Mouse (Mus musculus) right cerebral cortex, adult 2 months (tissue): ENCODE measurements around the gene Acvr1.

Source experiments
- DNase-seq, 2 experiments: peaks; one replicate each; pipeline ENCODE4 v3.0.0; 2021 to 2022; ENCODE audit warnings: low spot score in 2 of 2

Acvr1 gene

DNA sequence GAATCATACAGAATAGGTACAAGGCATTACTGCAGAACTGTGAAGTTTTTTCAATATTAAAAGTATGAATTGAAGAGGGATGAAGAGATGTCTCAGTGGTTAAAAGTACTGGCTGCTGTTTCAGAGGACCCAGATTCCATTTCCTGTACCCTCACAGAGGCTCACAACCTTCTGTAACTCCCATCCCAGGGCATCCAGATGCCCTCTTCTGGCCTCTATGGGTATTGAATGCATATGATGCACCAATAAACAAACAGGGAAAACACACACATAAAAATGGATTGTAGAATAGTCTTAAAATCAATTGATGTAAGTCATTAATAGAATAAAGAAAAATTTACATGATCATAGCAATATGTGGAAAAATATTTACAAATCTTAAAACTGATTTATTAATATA lies 151.9 kb downstream of the Acvr1 start:
- no peak for DNase-seq

DNA sequence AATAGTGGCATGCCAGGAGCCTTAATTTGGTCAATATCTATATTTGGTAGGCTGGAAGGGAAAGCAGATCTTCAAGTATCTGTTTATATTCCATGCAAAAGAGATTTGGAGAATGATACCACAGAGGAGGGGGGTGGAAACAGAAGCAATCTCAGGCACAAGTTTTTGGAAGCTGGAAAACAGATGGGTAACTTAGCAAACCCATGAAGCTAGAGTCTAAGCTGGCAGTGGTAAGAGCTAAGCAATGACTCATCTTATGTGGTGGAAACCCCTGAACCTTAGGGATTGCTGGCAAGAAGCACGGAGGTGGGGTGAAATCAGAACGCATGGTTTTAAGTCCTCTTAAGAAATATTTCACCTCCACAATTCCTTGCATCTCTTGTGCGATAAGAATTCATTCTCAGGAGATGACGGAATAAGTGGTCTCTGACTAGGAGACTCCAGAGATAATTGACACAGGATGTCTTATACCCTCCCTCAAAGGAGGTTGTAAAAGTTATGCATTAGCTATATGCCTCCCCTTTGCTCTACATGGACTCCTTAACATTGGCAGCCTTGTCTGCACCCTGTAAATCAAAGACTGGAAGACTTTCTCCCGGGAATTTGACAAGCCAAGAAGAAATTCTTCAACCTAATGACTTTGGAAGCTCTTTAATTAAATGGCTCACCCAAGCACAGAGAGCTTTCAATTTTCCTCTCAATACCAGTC lies 157.9 kb downstream of the Acvr1 start:
- peak in 1 of 2 experiments; percentile 7 for DNase-seq

DNA sequence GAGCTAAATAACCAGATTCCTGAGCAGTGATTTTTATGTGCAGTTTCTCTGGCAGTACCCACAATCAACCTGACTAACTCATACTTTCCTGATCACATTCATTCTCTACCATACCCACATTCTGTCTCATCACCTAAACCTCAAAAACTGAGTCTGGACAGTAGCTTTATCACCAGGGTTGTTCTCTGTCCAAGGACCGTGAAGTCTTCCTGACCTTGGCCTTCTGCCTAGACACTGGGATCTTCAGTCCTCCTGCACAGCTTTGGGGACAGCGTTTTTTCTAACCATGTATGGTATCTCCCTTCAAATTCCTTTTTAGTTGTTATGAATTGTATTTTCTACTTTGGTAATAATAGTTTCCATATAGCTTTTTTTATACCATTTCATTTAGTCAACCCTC lies 163.5 kb downstream of the Acvr1 start:
- no peak for DNase-seq

DNA sequence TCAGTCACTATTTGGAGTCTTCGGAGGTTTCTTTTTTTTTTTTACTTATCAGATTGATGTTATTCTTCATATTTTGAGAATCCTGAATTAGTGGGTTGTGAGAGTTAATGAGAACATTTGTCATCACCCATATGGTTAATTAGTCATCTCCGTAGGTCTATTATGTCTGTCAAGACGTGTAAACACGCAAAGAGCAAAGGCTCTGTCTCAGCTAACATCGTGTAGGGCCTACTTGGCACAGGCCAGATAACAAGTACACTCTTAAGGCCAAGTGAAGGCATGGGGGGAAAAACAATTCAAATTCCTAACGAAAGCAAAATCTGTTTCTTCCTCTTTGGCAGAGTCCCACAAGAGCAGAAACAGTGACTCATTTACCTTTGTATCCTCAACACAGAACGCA lies 178.4 kb downstream of the Acvr1 start:
- DNase-seq: no peak

DNA sequence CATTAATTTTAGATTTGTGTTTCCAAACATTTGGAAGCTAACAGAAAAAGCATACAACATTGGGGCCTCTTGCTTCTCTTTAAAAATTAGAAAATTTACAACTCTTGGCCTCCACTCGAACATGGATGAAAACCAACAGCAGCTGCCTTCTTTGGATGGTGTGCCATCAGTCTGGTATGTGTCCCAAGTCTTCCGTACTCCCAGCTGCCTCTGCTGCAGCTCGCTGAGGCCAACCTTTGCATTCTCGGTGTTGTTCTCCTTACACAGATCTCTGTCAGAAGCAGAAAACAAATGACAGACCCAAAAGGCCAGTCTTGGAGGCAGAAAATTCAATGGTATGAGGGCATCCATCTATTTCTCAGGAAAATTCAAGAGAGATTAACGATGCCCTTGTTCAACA lies 186.9 kb downstream of the Acvr1 start:
- DNase-seq: no peak

DNA sequence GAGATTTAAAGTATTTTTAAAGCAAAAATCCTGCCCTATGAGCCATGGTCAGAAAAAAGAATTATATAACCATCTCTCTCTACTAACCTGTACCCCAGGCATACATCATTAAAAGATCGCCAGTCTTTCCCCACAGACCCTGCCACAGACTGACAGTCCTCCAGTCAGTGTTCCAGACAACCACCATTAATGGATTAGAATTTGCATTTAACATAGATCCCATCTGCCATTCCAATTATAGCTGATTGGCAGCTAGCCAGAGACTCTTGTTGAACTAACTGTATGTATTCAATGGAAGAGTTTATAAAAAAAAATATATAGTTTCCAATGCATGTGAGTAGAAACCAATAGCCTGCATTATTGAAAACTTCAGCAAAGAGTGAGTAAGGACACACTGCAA lies 187.5 kb downstream of the Acvr1 start:
- peak in 1 of 2 experiments; percentile 16 for DNase-seq

DNA sequence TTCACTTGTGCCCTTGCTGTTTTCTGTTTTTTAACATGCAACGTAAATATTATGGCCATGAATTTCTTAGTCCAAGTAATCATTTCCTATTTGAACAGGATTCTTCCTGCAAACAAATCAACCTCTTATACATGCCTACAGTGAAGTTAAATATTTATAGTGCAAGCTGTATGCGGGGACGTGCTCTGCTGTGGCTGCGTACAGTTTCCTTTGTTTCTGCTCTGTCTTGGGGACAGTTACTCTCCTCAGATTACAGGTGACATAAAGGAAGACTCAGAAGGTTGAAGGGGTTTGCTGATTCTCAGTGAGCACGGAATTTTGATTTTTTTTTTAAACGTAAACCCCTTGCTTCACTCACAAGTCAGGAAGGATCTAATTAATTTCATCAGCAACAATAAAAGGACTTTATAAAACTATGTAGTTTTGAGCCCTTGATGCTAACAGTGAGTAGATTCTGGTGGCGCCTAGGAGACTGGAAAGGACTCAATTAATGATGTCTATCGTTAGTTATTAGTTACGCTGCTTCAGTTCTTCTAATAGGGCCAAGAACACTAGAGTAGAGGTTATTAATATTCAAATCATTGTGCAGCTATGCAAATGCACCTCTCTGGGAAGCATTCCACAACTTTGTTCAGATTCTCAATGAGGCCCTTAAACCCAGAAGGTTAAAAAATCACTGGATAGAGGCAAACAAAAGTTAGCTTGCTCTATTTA lies 189.4 kb downstream of the Acvr1 start:
- DNase-seq: no peak

DNA sequence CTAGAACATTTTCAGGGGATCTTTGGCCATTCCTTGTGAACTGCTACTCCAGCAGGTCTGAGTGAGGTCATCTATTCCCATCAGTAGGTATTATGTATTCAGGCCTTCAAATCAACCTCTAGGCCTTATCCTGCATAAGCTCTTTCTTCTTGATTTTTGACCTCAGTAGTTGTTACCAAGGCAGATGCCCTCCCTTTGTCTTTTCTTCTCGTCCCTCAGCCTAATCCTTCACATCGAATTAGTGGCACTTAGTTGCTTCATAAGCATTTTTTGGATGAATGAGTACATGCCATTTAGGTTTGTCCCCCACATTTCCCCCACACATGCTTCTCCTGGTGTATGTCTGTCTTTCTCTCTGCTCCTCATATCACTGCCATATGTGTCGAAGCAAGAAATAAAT lies 200.8 kb downstream of the Acvr1 start:
- DNase-seq: no peak

DNA sequence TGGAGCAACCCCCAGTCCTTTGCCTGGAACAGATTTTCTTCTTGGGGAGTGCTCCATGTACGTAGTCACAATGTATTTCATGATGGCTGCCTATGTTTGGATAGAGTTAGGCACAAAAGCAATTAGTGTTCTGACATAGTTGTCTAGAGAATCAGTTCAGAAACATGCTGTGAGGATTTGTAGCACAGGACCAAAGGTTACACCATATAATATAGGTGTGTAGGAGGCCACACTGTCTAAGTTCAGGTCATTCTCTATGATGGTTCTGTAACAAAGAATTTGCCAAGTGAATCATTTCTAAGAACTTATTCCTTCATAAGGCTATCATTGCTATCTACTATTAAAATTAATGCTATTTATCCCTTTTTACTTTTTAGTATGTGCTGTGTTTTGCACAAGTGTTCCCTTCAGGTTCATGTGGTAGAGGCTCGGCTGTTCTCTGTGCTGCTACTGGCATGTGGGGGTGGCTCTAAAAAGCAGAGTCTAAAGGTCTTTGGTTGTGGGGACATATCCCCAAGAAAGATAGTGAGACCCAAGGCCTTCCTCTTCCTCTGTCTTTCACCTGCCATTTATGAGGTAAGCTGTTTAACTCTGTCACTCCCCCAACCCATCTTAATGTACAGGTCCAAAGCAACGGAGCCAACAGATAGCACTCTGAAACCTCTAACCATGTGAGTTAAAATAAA lies 205.5 kb downstream of the Acvr1 start:
- no peak for DNase-seq

DNA sequence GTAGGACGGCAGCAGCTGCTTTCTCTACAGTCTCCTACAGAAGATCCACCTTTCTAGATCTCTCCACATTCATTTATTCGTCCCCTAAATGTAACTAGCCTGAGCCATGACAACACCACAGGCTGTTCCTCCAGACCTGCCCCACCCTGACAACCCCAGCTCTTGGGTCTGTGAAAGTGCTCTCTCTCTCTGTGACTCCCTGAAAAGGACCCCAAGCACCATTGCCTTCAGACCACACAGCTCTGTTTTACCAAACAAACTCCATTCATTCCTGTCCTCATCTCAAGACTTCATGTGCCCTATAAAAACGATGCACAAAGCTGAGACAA lies 208.9 kb downstream of the Acvr1 start:
- DNase-seq: no peak

DNA sequence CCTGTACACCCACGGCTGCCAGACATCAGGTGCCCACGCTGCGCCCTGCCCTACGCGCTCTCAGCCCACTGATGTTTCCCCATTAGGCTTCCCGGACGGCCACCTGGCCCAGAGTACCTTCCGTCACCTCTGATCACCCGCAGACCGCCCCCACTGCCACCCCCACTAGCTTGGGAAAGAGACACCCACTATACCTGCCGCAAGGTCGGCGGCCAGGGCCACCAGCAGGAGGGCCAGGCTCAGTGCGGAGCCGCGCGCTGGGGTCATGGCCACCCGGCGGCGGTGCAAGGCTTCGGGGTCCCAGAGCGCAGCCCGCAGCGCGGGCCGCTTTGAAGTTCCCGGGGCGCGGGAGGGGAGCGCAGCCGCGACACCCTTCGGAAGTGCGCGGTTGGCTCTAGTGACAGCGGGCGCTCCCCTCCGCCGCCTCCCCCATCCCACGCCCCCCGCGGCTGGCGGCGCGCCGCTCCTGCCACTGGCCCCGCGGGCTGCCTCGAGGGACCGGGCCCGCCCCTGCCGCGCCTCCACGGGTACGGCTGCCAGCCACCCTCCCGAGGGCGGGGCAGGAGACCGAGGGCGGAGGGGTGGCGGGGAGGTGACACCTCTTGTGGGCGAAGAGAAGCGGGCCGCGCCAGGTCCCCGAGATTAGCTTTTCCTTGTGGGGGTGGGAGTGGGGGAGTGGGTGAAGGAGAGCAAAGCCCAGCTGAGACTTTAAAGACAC lies 209.4 kb downstream of the Acvr1 start, which contains the start of gene Acvr1c:
Gene Acvr1c, minus strand, starts transcription at position 482 of the 718 bp plus-strand sequence.
- peak; percentile 34 to 52 for DNase-seq

DNA sequence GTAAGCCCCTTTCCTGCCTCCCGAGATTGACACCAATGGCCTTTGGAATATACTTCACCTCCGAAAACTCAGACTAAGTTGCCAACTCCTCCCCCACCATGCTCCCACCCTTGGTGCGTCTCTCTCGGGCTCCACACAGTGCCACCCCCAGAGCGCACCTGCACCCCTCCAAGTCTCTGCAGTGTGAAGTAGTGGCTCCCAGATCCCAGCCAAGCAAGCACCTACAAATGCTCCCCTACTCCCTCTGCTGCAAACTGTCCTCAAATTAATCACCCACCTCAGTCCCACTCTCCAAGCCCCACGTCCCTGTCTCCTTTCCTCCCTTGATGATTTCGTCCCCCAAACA lies 209.9 kb downstream of the Acvr1 start:
- DNase-seq: peak in 1 of 2 experiments; percentile 24

DNA sequence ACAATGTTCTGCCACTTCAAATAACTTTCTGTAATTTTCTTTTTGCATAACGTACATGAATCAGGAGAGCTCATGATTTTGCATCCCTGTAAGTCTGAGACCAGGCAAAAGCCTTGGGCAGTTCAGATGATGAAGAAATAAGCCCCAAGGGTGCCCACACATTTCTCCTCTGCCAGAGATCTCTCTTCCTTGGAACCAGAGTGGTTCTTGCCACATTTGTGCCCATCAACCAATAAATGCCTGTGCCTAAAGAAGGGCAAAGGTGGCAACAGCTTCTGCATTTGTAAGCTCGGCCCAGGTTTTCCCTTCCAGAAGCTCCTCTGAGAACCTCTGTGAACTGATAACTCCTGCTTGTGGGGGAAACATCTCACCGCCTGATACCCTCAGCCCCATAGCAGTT lies 212.6 kb downstream of the Acvr1 start:
- DNase-seq: no peak

DNA sequence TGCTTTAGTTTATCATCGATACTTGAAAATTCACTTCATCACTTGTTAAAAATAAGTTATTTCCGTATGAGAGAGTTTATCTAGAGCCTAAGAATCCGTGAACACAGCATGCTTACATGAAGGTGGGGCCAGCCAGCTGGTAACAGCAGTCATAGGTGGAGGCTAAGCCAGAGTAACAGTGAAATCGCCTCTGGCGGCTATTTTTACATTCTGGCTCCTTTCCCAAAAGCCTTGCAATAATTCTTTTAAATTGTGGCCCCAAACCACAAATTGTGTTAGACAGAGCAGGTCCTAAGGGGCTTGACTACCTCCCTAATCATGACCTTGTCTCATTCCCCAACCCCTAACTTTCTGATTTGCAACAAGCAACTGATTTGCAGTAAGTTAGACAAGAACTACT lies 214.1 kb downstream of the Acvr1 start:
- DNase-seq: no peak

DNA sequence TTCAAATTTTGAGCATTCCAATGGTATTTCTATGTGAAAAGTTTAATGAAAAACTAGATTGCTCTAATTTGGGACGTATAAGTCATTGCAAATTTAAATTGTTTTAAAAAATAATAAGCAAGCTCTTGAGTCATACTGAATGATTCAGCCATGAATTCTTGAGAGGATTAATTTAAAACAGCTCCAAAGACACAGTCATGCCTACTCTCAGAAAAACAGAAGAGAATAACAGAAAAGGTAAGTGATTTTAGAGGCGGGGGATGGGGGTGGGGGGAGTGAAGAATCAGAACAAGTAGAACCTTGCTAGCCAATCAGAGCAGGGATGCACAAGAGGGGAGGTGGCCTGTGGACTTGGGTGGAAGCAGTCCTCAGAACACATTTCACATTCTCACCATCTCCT lies 216.3 kb downstream of the Acvr1 start:
- DNase-seq: no peak
